Mouse (Mus musculus) heart, adult 9 months (tissue): ENCODE results near the gene Cryba4.

ENCODE experiments used
- DNase-seq, 2 experiments: peaks; one replicate each; pipeline ENCODE4 v3.0.0; 2022; ENCODE audit warnings: low spot score in 2 of 2

The Cryba4 gene

GRCm38 (mm10) chr5:112206543-112207255, 45.6 kb downstream of the Cryba4 start:
- DNase-seq = no peak

GRCm38 (mm10) chr5:112199656-112200055, 52.7 kb downstream of the Cryba4 start:
- no peak for DNase-seq
